Comparison of ENCODE assay signal across 18 mouse cellular contexts in genomic region chr4:81530546-81530945, GRCm38 (mm10).
A peak's percentile ranks its signal among the peaks of the same experiment; 100 is the strongest.
DNase-seq lines count a peak whose midpoint lies in the region; ATAC-seq and TF ChIP-seq lines count a peak whose summit lies in the region.
"Had no signal": no experiment of that assay in that cellular context is flagged by ENCODE, and none has a peak within 500 bp of the region (broad histone marks: within the 10 kb centered on the region; RNA-seq: fewer than 3 reads in every experiment).

No protein-coding gene starts in this region.

- no peaks in the 10 kb centered on the region for H3K9me3 ChIP-seq in lung, postnatal 0 days (ENCODE audit: low read length)
- H3K9me3 ChIP-seq: forebrain, embryonic 15.5 days; liver, embryonic 13.5 days had no signal

- H3K36me3 ChIP-seq in lung, postnatal 0 days (ENCODE audit: insufficient read depth, low read length) = no peaks in the 10 kb centered on the region
- H3K36me3 ChIP-seq: forebrain, embryonic 15.5 days; liver, embryonic 13.5 days had no signal

- H3K27ac ChIP-seq in lung, postnatal 0 days (ENCODE audit: low read length) = no peak overlapping the region
- H3K27ac ChIP-seq: forebrain, embryonic 15.5 days; liver, embryonic 13.5 days; macrophage had no signal

- no peak for TF ChIP-seq EP300 in lung, postnatal 0 days (IDR thresholded peaks at IDR 0.05)

- H3K9ac ChIP-seq in lung, postnatal 0 days (replicated peaks; ENCODE audit: low read depth) = no peak overlapping the region
- H3K9ac ChIP-seq: forebrain, embryonic 15.5 days; liver, embryonic 13.5 days had no signal

- no peak for ATAC-seq in lung, postnatal 0 days
- ATAC-seq in megakaryocyte, adult 5-6 weeks (ENCODE audit: poor library complexity, severe bottlenecking) = no peak
- ATAC-seq: activated CD4-positive, CD25-positive, alpha-beta regulatory T cell, adult 4 months; forebrain, embryonic 15.5 days had no signal

- peak; percentile 56 for DNase-seq in adrenal gland, adult 2 months
- DNase-seq in adrenal gland, adult 8-10 months = no peak
- DNase-seq in lung, postnatal 0 days (ENCODE audit: low spot score) = peak; percentile 31
- DNase-seq in lung, postnatal 4 days = no peak
- peak; percentile 41 to 69 for DNase-seq in heart, adult 9 months (ENCODE audit: low spot score in 2 of 2)
- peak; percentile 67 for DNase-seq in skeletal muscle tissue, adult 2 months (ENCODE audit: low read depth, low spot score)
- no peak for DNase-seq in frontal cortex, postnatal 36 days (ENCODE audit: low spot score in 2 of 2)
- DNase-seq: cerebellum, adult 2 months; kidney, adult 8-10 months; kidney, postnatal 4 days; layer of hippocampus, postnatal 36 days; liver, embryonic 13.5 days; midbrain, embryonic 14.5 days had no signal

- no peak overlapping the region for H3K4me2 ChIP-seq in lung, postnatal 0 days (replicated peaks; ENCODE audit: low read depth, low read length)
- H3K4me2 ChIP-seq: forebrain, embryonic 15.5 days; liver, embryonic 13.5 days had no signal

- H3K4me1 ChIP-seq in lung, postnatal 0 days (ENCODE audit: insufficient read depth, low read depth, low read length) = no peaks in the 10 kb centered on the region
- H3K4me1 ChIP-seq: forebrain, embryonic 15.5 days; liver, embryonic 13.5 days had no signal

- no peak for TF ChIP-seq CTCF in lung, postnatal 0 days (IDR thresholded peaks at IDR 0.05)

- H3K4me3 ChIP-seq in lung, postnatal 0 days (ENCODE audit: low read depth, low read length) = no peak overlapping the region
- H3K4me3 ChIP-seq: forebrain, embryonic 15.5 days; liver, embryonic 13.5 days had no signal

- 73% methylated on average over 2 of the region's 2 CpGs for WGBS in lung, postnatal 0 days

- no peaks in the 10 kb centered on the region for H3K27me3 ChIP-seq in lung, postnatal 0 days (replicated peaks; ENCODE audit: insufficient read depth, low read length)
- H3K27me3 ChIP-seq: CH12.LX; forebrain, embryonic 15.5 days; liver, embryonic 13.5 days had no signal

Comparison
In these comparisons a context has a peak if more than half of its experiments do, and no peak if none do; other contexts are left out.
1. DNase-seq: peak in adrenal gland, adult 2 months (single experiment), lung, postnatal 0 days (single experiment), heart, adult 9 months (2 of 2) and skeletal muscle tissue, adult 2 months (single experiment); none in adrenal gland, adult 8-10 months (single experiment), lung, postnatal 4 days (0 of 2) and frontal cortex, postnatal 36 days (0 of 2).